In the genomic region with DNA sequence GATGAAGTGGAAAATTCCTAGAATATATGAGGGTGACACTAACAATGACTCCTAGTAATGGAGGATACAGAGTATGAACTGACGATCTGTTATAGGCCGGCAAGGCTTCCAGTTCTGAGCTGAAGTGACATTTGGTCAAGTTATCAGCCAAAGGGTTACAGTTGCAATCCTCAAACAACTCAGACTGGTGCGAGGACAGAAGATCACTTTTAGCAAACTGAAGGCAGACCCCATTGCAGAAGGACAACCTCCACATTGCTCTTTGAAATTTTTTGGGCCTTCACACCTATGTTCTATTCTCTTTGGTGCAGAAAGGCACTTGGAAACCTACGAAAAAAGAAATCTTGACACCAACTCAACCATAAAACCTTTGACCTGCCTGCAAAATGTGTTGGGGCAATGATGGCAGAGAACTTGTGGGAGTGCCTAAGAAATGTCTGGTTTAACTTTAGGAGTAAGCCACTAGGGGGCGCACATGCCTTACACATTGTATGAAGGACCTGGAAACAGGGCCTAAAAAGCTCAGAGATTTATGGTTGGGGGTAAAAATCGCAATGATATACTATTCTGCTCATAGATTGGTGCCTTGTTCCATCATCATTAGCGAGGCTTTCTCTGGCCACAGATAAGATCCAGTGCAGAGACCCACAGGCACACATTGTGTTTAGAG, we compare ENCODE assay signal across 8 mouse cellular contexts.
DNase-seq lines count a peak whose midpoint lies in the region; ATAC-seq and TF ChIP-seq lines count a peak whose summit lies in the region.

No protein-coding gene starts in this region.

- TF ChIP-seq CTCF in hindbrain, postnatal 0 days (IDR thresholded peaks at IDR 0.05; ENCODE audit: low read depth), result peak; percentile 79

- H3K4me3 ChIP-seq in neural tube, embryonic 15.5 days (replicated peaks), result no peak overlapping the region
- H3K4me3 ChIP-seq in hindbrain, postnatal 0 days (ENCODE audit: low read length), result no peak overlapping the region
- no peak overlapping the region for H3K4me3 ChIP-seq in limb, embryonic 10.5 days

- 47% methylated on average over 7 of the region's 7 CpGs for WGBS in neural tube, embryonic 15.5 days
- 47% methylated on average over 7 of the region's 7 CpGs for WGBS in hindbrain, postnatal 0 days
- WGBS in limb, embryonic 10.5 days, result 49% methylated on average over 7 of the region's 7 CpGs

- peak; percentile 71 for DNase-seq in neural tube, embryonic 10.5 days (ENCODE audit: extremely low spot score, low spot score)
- peak; percentile 28 for DNase-seq in adrenal gland, adult 2 months
- peak; percentile 86 for DNase-seq in embryo, embryonic 11 days
- DNase-seq in hindbrain, postnatal 0 days (ENCODE audit: low spot score), result peak; percentile 81
- DNase-seq in limb, embryonic 10.5 days (ENCODE audit: low spot score), result peak; percentile 72
- peak; percentile 39 for DNase-seq in retina, postnatal 7 days (ENCODE audit: low read depth, low spot score)

- no peak for ATAC-seq in neural tube, embryonic 15.5 days (ENCODE audit: low FRiP score)
- ATAC-seq in hindbrain, postnatal 0 days, result 0 out of 2 replicates have a peak, but pooled peaks have one; percentile 43
- ATAC-seq in CD4-positive, CD25-positive, alpha-beta regulatory T cell, adult 4 months, result no peak

- no peaks in the 10 kb centered on the region for H3K27me3 ChIP-seq in neural tube, embryonic 15.5 days (replicated peaks)
- no peaks in the 10 kb centered on the region for H3K27me3 ChIP-seq in hindbrain, postnatal 0 days (ENCODE audit: insufficient read depth, low read length)
- H3K27me3 ChIP-seq in limb, embryonic 10.5 days (ENCODE audit: low read depth, poor library complexity, severe bottlenecking), result no peaks in the 10 kb centered on the region

- no peak overlapping the region for H3K27ac ChIP-seq in neural tube, embryonic 15.5 days (replicated peaks)
- no peak overlapping the region for H3K27ac ChIP-seq in hindbrain, postnatal 0 days
- H3K27ac ChIP-seq in limb, embryonic 10.5 days, result no peak overlapping the region

- H3K4me2 ChIP-seq in neural tube, embryonic 15.5 days, result no peak overlapping the region
- no peak overlapping the region for H3K4me2 ChIP-seq in hindbrain, postnatal 0 days (ENCODE audit: low read depth, low read length)

- H3K36me3 ChIP-seq in neural tube, embryonic 15.5 days, result no peaks in the 10 kb centered on the region
- no peaks in the 10 kb centered on the region for H3K36me3 ChIP-seq in hindbrain, postnatal 0 days (ENCODE audit: insufficient read depth, low read length)
- no peaks in the 10 kb centered on the region for H3K36me3 ChIP-seq in limb, embryonic 10.5 days

- no peak overlapping the region for H3K9ac ChIP-seq in neural tube, embryonic 15.5 days (replicated peaks)
- no peak overlapping the region for H3K9ac ChIP-seq in hindbrain, postnatal 0 days (replicated peaks; ENCODE audit: low read length)

- H3K4me1 ChIP-seq in neural tube, embryonic 15.5 days, result no peaks in the 10 kb centered on the region
- no peaks in the 10 kb centered on the region for H3K4me1 ChIP-seq in hindbrain, postnatal 0 days (ENCODE audit: insufficient read depth, low read length)
- H3K4me1 ChIP-seq in limb, embryonic 10.5 days, result no peaks in the 10 kb centered on the region

- no peaks in the 10 kb centered on the region for H3K9me3 ChIP-seq in neural tube, embryonic 15.5 days (replicated peaks)
- H3K9me3 ChIP-seq in hindbrain, postnatal 0 days (ENCODE audit: low read length), result no peaks in the 10 kb centered on the region
- no peaks in the 10 kb centered on the region for H3K9me3 ChIP-seq in limb, embryonic 10.5 days (replicated peaks)

Comparison
In these comparisons a context has a peak if more than half of its experiments do, and no peak if none do; other contexts are left out.
1. DNase-seq: peak in every context shown above with its lines; median percentile 86 in embryo, embryonic 11 days; 81 in hindbrain, postnatal 0 days; 72 in limb, embryonic 10.5 days; 71 in neural tube, embryonic 10.5 days; 39 in retina, postnatal 7 days; 28 in adrenal gland, adult 2 months.